Mouse (Mus musculus) MEL (cell line): ENCODE measurements around the gene 1700013G24Rik. TPM values are rescaled to one million over a fixed set of nuclear protein-coding genes. Genes with fewer than 3 reads are reported as not detected.
"Not testable (repeated sequence)": the region's sequence is repeated elsewhere in the genome, so short reads cannot be mapped to it uniquely, and the experiment has no call there.

Experiments used
- DNase-seq: peaks from one replicate; pipeline ENCODE4 v3.0.0; 2011; ENCODE audit warnings: low read depth, low spot score
- H3K27ac ChIP-seq: 2 replicates; pipeline ENCODE4 v1.5.1; 2012; ENCODE audit warnings: low read depth, mild to moderate bottlenecking, control low read depth, low read length, moderate library complexity; ENCODE audit not compliant: control insufficient read depth
- H3K27me3 ChIP-seq, 2 experiments: fragments of 150-350 bp in 1 of 2; sonication (generic) in 1 of 2; 2 replicates each; pipeline ENCODE4 v1.6.1; 2012; ENCODE audit warnings: low read length in 2 of 2, mild to moderate bottlenecking in 2 of 2, improper control_type of control experiment in 1 of 2, moderate library complexity in 1 of 2; ENCODE audit not compliant: insufficient read depth in 2 of 2, control insufficient read depth in 1 of 2
- H3K36me3 ChIP-seq, 2 experiments: 2 replicates each; pipeline ENCODE4 v1.6.1; 2012 to 2014; ENCODE audit warnings: low read length in 2 of 2, improper control_type of control experiment in 1 of 2, inconsistent platforms in 1 of 2, mild to moderate bottlenecking in 1 of 2; ENCODE audit not compliant: insufficient read depth in 2 of 2, control insufficient read depth in 1 of 2
- H3K4me1 ChIP-seq, 2 experiments: fragments of 150-350 bp in 1 of 2; sonication (generic) in 1 of 2; 2 replicates each; pipeline ENCODE4 v1.6.1; 2012; ENCODE audit warnings: low read length in 2 of 2, improper control_type of control experiment in 1 of 2, mild to moderate bottlenecking in 1 of 2; ENCODE audit not compliant: insufficient read depth in 2 of 2, control insufficient read depth in 1 of 2
- H3K4me3 ChIP-seq, 2 experiments: fragments of 150-350 bp in 1 of 2; sonication (generic) in 1 of 2; 2 replicates each; pipeline ENCODE4 v1.5.1; 2012; ENCODE audit warnings: low read depth in 2 of 2, low read length in 2 of 2, mild to moderate bottlenecking in 2 of 2, moderate library complexity in 2 of 2, control low read depth in 1 of 2, improper control_type of control experiment in 1 of 2; ENCODE audit not compliant: control insufficient read depth in 1 of 2, insufficient read depth in 1 of 2
- H3K79me2 ChIP-seq: 2 replicates; pipeline ENCODE4 v1.6.1; 2012; ENCODE audit warnings: mild to moderate bottlenecking, low read length, moderate library complexity; ENCODE audit not compliant: control insufficient read depth, poor library complexity, insufficient read depth
- H3K9ac ChIP-seq: 2 replicates; pipeline ENCODE4 v1.6.1; 2012; ENCODE audit warnings: low read depth, mild to moderate bottlenecking, control low read depth, low read length, moderate library complexity; ENCODE audit not compliant: control insufficient read depth, poor library complexity, severe bottlenecking
- H3K9me3 ChIP-seq: fragments of 150-350 bp; sonication (generic); replicated peaks from 2 replicates; pipeline ENCODE4 v1.6.1; 2012; ENCODE audit warnings: mild to moderate bottlenecking, low read length, improper control_type of control experiment, moderate library complexity; ENCODE audit not compliant: insufficient read depth
- CHD2 ChIP-seq: IDR thresholded peaks from 2 replicates; pipeline ENCODE4 v1.6.1; 2011; ENCODE audit warnings: low read length, improper control_type of control experiment
- CTCF ChIP-seq, 3 experiments: IDR thresholded peaks in 2 of 3; conservative IDR thresholded peaks in 1 of 3; 2 replicates each; pipeline ENCODE4 v1.5.1; 2011 to 2012; ENCODE audit warnings: low read length in 3 of 3, low read depth in 2 of 3, mild to moderate bottlenecking in 2 of 3, improper control_type of control experiment in 1 of 3, inconsistent platforms in 1 of 3, mixed read lengths in 1 of 3, moderate library complexity in 1 of 3; ENCODE audit not compliant: control insufficient read depth in 1 of 3, insufficient read depth in 1 of 3, poor library complexity in 1 of 3, severe bottlenecking in 1 of 3
- E2F4 ChIP-seq: IDR thresholded peaks from 2 replicates; pipeline ENCODE4 v1.6.1; 2011; ENCODE audit warnings: low read depth, low read length, improper control_type of control experiment, borderline replicate concordance
- EP300 ChIP-seq, 2 experiments: IDR thresholded peaks; 2 replicates each; pipeline ENCODE4 v1.6.1; 2011; ENCODE audit warnings: improper control_type of control experiment in 2 of 2, low read length in 2 of 2, low read depth in 1 of 2, mild to moderate bottlenecking in 1 of 2
- GABPA ChIP-seq: IDR thresholded peaks from 2 replicates; pipeline ENCODE4 v1.6.1; 2012; ENCODE audit warnings: low read depth, mild to moderate bottlenecking, inconsistent platforms, low read length, improper control_type of control experiment, moderate library complexity
- GATA1 ChIP-seq: IDR thresholded peaks from 2 replicates; pipeline ENCODE4 v1.6.1; 2011; ENCODE audit warnings: low read depth, low read length, improper control_type of control experiment
- MYC ChIP-seq: IDR thresholded peaks from 2 replicates; pipeline ENCODE4 v1.6.1; 2011; ENCODE audit warnings: low read depth, mild to moderate bottlenecking, low read length, improper control_type of control experiment, moderate library complexity
- RAD21 ChIP-seq: IDR thresholded peaks from 2 replicates; pipeline ENCODE4 v1.6.1; 2011; ENCODE audit warnings: mild to moderate bottlenecking, low read depth, low read length, improper control_type of control experiment
- TCF12 ChIP-seq: IDR thresholded peaks from 2 replicates; pipeline ENCODE4 v1.6.1; 2014; ENCODE audit warnings: low read depth, mild to moderate bottlenecking, inconsistent platforms, low read length, improper control_type of control experiment, moderate library complexity
- UBTF ChIP-seq: IDR thresholded peaks from 2 replicates; pipeline ENCODE4 v1.6.1; 2012; ENCODE audit warnings: low read depth, mild to moderate bottlenecking, inconsistent platforms, low read length, improper control_type of control experiment, moderate library complexity, borderline replicate concordance; ENCODE audit not compliant: insufficient read depth
- USF1 ChIP-seq: IDR thresholded peaks from 2 replicates; pipeline ENCODE4 v1.6.1; 2014; ENCODE audit warnings: low read depth, mild to moderate bottlenecking, inconsistent platforms, low read length, improper control_type of control experiment, moderate library complexity
- polyA plus RNA-seq, 2 experiments: library from polyadenylated mRNA; stranded (reverse) in 1 of 2; unstranded in 1 of 2; fragments of >175 nt in 1 of 2; fragments of >200 nt in 1 of 2; gene quantifications; 2 replicates each; pipeline versions ENCODE4 v1.2.1 to v1.2.4; 2012; ENCODE audit warnings: low replicate concordance in 2 of 2, low read depth in 1 of 2; ENCODE audit not compliant: insufficient read length in 2 of 2, insufficient read depth in 1 of 2, missing spikeins in 1 of 2
- total RNA-seq: library from RNA; depleted of rRNA; stranded (reverse); fragments of 300-350 nt; gene quantifications from 2 replicates; pipeline ENCODE4 v1.2.3, GENCODE M21; 2012

1700013G24Rik gene
- total and polyA plus RNA-seq, 3 experiments: not detected

DNA sequence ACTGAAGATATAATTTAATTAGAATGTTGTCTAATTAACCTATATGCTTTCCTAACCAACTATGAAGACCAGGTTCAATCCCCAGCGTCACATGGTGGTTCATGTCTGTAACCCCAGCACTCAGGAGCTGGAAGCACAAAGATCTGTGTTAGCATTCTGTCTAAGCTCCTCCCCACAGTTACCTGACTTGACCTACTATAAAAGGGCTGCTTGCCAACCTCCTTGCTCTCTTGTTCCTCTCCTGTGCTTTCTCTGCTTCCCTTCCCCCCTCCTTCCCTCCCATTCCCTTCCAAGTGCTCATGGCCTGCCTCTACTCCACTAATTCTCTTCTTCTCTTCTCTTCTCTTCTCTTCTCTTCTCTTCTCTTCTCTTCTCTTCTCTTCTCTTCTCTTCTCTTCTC, 38.1 kb upstream of the 1700013G24Rik start:
- no peak overlapping the region for H3K4me3 ChIP-seq
- no peaks in the 10 kb centered on the region for H3K9me3 ChIP-seq
- H3K79me2 ChIP-seq: no peaks in the 10 kb centered on the region
- no peak for DNase-seq
- no peak overlapping the region for H3K27ac ChIP-seq
- H3K4me1 ChIP-seq: no peaks in the 10 kb centered on the region
- no peaks in the 10 kb centered on the region for H3K27me3 ChIP-seq
- H3K36me3 ChIP-seq: peaks cover 0 to 2% of the 10 kb centered on the region in 2 experiments; a peak in 1 of 4 replicates
- TF ChIP-seq USF1: no peak
- TF ChIP-seq RAD21: no peak
- no peak for TF ChIP-seq MYC
- no peak for TF ChIP-seq GABPA
- no peak for TF ChIP-seq EP300 (IDR thresholded peaks at IDR 0.05; ENCODE audit: low read depth in 1 of 2, low read length in 2 of 2)
- TF ChIP-seq E2F4: no peak
- no peak for TF ChIP-seq CHD2
- TF ChIP-seq UBTF: no peak
- no peak overlapping the region for H3K9ac ChIP-seq

DNA sequence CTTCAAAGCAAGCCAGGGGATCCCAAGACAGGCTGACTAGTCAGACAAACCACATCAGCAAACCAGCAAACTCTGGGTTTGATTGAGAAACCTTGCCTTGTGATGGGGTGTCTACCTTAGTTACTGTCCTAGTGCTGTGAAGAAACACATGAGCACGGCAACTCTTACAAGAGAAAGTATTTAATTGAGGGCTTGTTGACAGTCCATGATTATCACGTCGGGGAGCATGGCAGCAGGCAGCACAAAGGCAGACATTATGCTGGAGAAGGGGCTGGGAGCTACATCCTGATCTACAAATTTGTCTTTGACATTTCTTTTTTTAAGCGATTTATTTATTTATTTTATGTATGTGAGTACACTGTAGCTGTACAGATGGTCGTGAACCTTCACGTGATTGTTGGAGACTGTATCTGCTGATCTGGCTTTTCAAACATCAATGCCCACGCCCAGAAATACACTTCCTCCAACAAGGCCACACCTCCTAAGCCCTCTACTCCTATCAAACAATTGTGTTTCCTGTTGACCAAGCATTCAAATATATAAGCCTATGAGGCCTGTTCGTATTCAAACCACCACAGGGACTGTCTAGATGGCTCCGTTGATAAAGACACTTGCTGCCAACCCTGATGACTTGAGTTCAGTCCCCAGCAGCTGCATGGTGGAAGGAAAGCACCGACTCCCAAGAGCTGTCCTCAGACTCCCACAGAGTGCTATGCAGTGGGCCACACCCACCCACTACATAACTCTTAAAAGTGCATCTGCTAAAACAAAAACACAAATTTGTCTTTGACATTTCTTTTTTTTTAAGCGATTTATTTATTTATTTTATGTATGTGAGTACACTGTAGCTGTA, 35.1 kb upstream of the 1700013G24Rik start:
- H3K9ac ChIP-seq: no peak overlapping the region
- H3K36me3 ChIP-seq: peaks cover 0 to 2% of the 10 kb centered on the region in 2 experiments; a peak in 1 of 4 replicates
- H3K4me3 ChIP-seq: no peak overlapping the region
- TF ChIP-seq CTCF (IDR thresholded peaks at IDR 0.05 in 2 of 3, conservative IDR thresholded peaks at IDR 0.05 in 1 of 3; ENCODE audit: control insufficient read depth in 1 of 3, insufficient read depth in 1 of 3, low read depth in 2 of 3, low read length in 3 of 3, poor library complexity in 1 of 3, severe bottlenecking in 1 of 3) (no peak), USF1 (peak; percentile 56; the same call in 1 of the 2 replicates)
- DNase-seq: peak; percentile 46
- no peaks in the 10 kb centered on the region for H3K4me1 ChIP-seq
- no peaks in the 10 kb centered on the region for H3K27me3 ChIP-seq
- H3K9me3 ChIP-seq: no peaks in the 10 kb centered on the region
- no peaks in the 10 kb centered on the region for H3K79me2 ChIP-seq
- no peak overlapping the region for H3K27ac ChIP-seq

DNA sequence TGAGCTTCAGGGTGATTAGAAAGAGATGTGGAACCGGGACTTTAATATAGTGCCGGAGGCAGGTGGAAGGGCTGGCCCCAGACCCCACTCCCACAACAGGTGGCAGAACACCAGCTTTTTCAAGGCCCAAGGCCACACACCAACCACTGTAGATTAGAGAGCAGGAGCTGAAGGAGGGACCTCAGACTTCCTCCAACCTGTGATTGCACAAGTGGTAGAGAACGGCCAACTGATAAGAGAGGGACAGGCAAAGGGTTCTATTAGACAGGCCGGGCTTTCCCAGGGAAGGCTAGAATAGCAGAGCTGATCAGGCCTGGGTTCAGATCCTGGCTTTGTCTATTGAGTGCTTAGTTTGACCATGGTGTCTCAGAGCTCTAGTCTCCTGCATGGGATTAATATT, 22.6 kb upstream of the 1700013G24Rik start, which contains the start of gene Cela3b:
Gene Cela3b, minus strand, starts transcription at position 39 of the 400 bp plus-strand sequence.
- no peaks in the 10 kb centered on the region for H3K4me1 ChIP-seq
- no peaks in the 10 kb centered on the region for H3K79me2 ChIP-seq
- no peaks in the 10 kb centered on the region for H3K27me3 ChIP-seq
- H3K9ac ChIP-seq: no peak within 1 kb of the TSS
- no peak for TF ChIP-seq CTCF (IDR thresholded peaks at IDR 0.05 in 2 of 3, conservative IDR thresholded peaks at IDR 0.05 in 1 of 3; ENCODE audit: control insufficient read depth in 1 of 3, insufficient read depth in 1 of 3, low read depth in 2 of 3, low read length in 3 of 3, poor library complexity in 1 of 3, severe bottlenecking in 1 of 3)
- TF ChIP-seq EP300 (IDR thresholded peaks at IDR 0.05; ENCODE audit: low read depth in 1 of 2, low read length in 2 of 2): peak in 1 of 2 experiments; percentile 52; a peak in 3 of 4 replicates
- no peak for TF ChIP-seq UBTF
- peak; percentile 36; the same call in 1 of the 2 replicates for TF ChIP-seq TCF12
- peak; percentile 57 for TF ChIP-seq GATA1
- H3K9me3 ChIP-seq: no peaks in the 10 kb centered on the region
- DNase-seq: peak; percentile 49
- no peaks in the 10 kb centered on the region for H3K36me3 ChIP-seq
- no peak within 1 kb of the TSS for H3K4me3 ChIP-seq
- H3K27ac ChIP-seq: no peak within 1 kb of the TSS

DNA sequence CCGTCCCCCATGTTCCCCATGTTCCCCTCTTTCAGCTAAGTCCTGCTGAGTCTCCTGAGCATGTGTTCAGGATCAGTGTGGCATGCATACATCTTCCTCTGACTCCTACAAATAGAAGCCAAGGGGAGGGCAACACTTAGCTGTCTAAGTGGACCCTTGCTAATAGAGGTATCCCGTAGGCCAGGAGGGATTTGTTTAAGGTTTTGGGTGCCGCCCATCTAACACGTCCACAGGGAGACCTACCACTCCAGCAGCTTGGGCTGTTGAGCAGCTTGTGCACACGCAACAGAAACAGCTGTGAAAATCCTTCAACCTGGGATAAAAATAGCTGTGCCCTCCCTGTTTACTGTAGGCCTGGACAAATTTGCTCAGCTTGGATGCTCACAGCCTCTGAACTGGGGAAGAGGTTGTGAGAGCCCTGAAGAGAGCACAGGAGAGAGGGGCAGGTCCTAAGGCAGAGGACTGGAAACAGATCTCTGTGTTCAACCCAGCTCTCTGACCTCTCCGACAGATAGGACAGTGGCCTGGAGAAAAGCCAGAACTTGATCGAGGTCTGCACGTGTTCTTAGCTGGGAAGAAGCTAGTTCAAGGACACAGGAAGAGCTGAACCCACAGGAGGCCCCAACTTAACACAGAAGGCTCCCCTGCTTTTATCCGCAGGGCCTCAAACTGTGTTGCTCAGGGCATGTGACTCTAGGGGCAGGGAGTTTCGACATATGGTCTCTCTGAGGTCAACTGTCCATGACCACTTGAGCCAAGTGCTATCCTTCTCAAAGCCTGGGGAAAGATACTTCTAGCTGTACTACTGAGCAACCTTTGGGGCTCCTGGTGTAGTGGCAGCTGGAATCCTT, 20.2 kb upstream of the 1700013G24Rik start:
- not testable (repeated sequence) for H3K36me3 ChIP-seq, H3K9ac ChIP-seq, H3K9me3 ChIP-seq, H3K79me2 ChIP-seq, DNase-seq, H3K27me3 ChIP-seq, H3K27ac ChIP-seq, H3K4me3 ChIP-seq, H3K4me1 ChIP-seq
